Mouse (Mus musculus): ENCODE data around the gene Rnf39.

GRCm38 (mm10) chr17:36923491-36923890 lies 19.2 kb upstream of the Rnf39 start:
- no peak for TF ChIP-seq CTCF (IDR thresholded peaks at IDR 0.05; ENCODE audit: extremely low read depth, insufficient read depth, low read length)
- TF ChIP-seq POLR2A (IDR thresholded peaks at IDR 0.05; ENCODE audit: extremely low read depth, insufficient read depth, low read length): no peak
